Mouse (Mus musculus) kidney, embryonic 15.5 days (tissue): ENCODE data around the gene Uox. TPM values are rescaled to one million over a fixed set of nuclear protein-coding genes. Genes with fewer than 3 reads are reported as not detected.

Source experiments
- ATAC-seq: fragments of 200-750 bp; cut with Nextera tagmentation; replicated peaks from 2 replicates; pipeline ENCODE4 v1.8.0; 2017; ENCODE audit warnings: moderate TSS enrichment; ENCODE audit not compliant: low FRiP score
- H3K27ac ChIP-seq: fragments of 300-500 bp; sonication (generic); 2 replicates; pipeline ENCODE4 v1.5.1; 2015; ENCODE audit warnings: mild to moderate bottlenecking, inconsistent platforms
- H3K27me3 ChIP-seq: fragments of 300-500 bp; sonication (generic); 2 replicates; pipeline ENCODE4 v1.6.1; 2015; ENCODE audit warnings: inconsistent platforms
- H3K36me3 ChIP-seq: fragments of 300-500 bp; sonication (generic); 2 replicates; pipeline ENCODE4 v1.6.1; 2015; ENCODE audit warnings: inconsistent platforms
- H3K4me1 ChIP-seq: fragments of 300-500 bp; sonication (generic); 2 replicates; pipeline ENCODE4 v1.6.1; 2015; ENCODE audit warnings: inconsistent platforms
- H3K4me2 ChIP-seq: fragments of 300-500 bp; sonication (generic); 2 replicates; pipeline ENCODE4 v1.6.1; 2015; ENCODE audit warnings: moderate library complexity, mild to moderate bottlenecking, inconsistent platforms
- H3K4me3 ChIP-seq: fragments of 300-500 bp; sonication (generic); replicated peaks from 2 replicates; pipeline ENCODE4 v1.5.1; 2015; ENCODE audit warnings: mild to moderate bottlenecking, inconsistent platforms
- H3K9ac ChIP-seq: fragments of 300-500 bp; sonication (generic); 2 replicates; pipeline ENCODE4 v1.6.1; 2015; ENCODE audit warnings: mild to moderate bottlenecking, inconsistent platforms
- H3K9me3 ChIP-seq: fragments of 300-500 bp; sonication (generic); replicated peaks from 2 replicates; pipeline ENCODE4 v1.6.1; 2016; ENCODE audit warnings: inconsistent platforms
- WGBS: fragments of 180-500 bp; shearing (Covaris S2); methylation state at CpG from one replicate; pipeline ENCODE4 v1.1.7; 2015; ENCODE audit warnings: mixed read lengths; 5-methylcytosine and 5-hydroxymethylcytosine counted together
- polyA plus RNA-seq: library from polyadenylated mRNA; unstranded; fragments of >200 nt; fragmentation: Nextera tagmentation; extraction: Ambion mirVana; gene quantifications from 2 replicates; pipeline ENCODE4 v1.2.1, GENCODE M21; 2015

Gene Uox
- polyA plus RNA-seq, 1 experiment from 2014 or later: 0.88 TPM

DNA sequence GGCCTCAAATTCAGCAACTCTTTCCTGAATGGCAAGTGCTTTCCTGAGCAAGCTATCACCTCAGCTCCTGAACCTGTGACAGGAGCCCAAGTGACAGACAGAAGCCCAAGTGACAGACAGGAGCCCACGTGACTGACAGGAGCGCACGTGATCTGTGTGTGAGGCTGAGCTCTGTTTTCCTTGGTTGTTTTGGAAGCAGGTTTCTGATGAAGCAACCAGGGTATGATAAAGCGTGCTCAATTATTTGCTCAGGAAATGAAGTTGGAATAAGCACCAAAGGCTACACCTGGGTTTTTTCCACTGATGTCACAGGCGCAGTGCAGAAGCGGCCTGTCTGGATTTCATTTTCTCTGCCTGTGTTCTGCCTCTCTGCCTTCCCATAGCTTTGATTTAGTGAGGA lies 19.3 kb downstream of the Uox start:
- H3K9ac ChIP-seq: no peak overlapping the region
- ATAC-seq: no peak
- 83% methylated on average over 6 of the region's 6 CpGs for WGBS
- H3K4me1 ChIP-seq: no peaks in the 10 kb centered on the region
- H3K27ac ChIP-seq: no peak overlapping the region
- no peaks in the 10 kb centered on the region for H3K9me3 ChIP-seq
- no peaks in the 10 kb centered on the region for H3K36me3 ChIP-seq
- H3K27me3 ChIP-seq: no peaks in the 10 kb centered on the region
- H3K4me3 ChIP-seq: no peak overlapping the region
- no peak overlapping the region for H3K4me2 ChIP-seq

- no peaks in the 10 kb centered on the region for H3K9me3 ChIP-seq
- H3K27me3 ChIP-seq: no peaks in the 10 kb centered on the region
- no peaks in the 10 kb centered on the region for H3K36me3 ChIP-seq
- no peak for ATAC-seq
- no peaks in the 10 kb centered on the region for H3K4me1 ChIP-seq
- no peak overlapping the region for H3K27ac ChIP-seq
- H3K9ac ChIP-seq: no peak overlapping the region
- H3K4me2 ChIP-seq: no peak overlapping the region
- H3K4me3 ChIP-seq: no peak overlapping the region
- 76% methylated on average over 7 of the region's 7 CpGs for WGBS
Observed at GRCm38 (mm10) chr3:146591159-146591558, 20.9 kb downstream of the Uox start.

- Histone ChIP-seq H3K9ac (no peak overlapping the region), H3K4me1 (no peaks in the 10 kb centered on the region), H3K27ac (no peak overlapping the region), H3K36me3 (no peaks in the 10 kb centered on the region), H3K9me3 (no peaks in the 10 kb centered on the region), H3K27me3 (no peaks in the 10 kb centered on the region), H3K4me2 (no peak overlapping the region), H3K4me3 (no peak overlapping the region)
- ATAC-seq: no peak
- 62% methylated on average over 2 of the region's 2 CpGs for WGBS
Observed at GRCm38 (mm10) chr3:146591601-146592000, 21.4 kb downstream of the Uox start.

- Histone ChIP-seq H3K9me3 (no peaks in the 10 kb centered on the region), H3K27ac (no peak overlapping the region), H3K4me3 (no peak overlapping the region), H3K4me1 (no peaks in the 10 kb centered on the region), H3K9ac (no peak overlapping the region), H3K27me3 (no peaks in the 10 kb centered on the region), H3K4me2 (no peak overlapping the region), H3K36me3 (no peaks in the 10 kb centered on the region)
- ATAC-seq: no peak
- WGBS: 84% methylated on average over 6 of the region's 6 CpGs
Observed at GRCm38 (mm10) chr3:146595440-146595839, 25.2 kb downstream of the Uox start.

- Histone ChIP-seq H3K27me3 (no peaks in the 10 kb centered on the region), H3K4me2 (no peak overlapping the region), H3K4me1 (no peaks in the 10 kb centered on the region), H3K9me3 (no peaks in the 10 kb centered on the region), H3K9ac (no peak overlapping the region), H3K36me3 (no peaks in the 10 kb centered on the region), H3K27ac (no peak overlapping the region), H3K4me3 (no peak overlapping the region)
- WGBS: 92% methylated on average over 8 of the region's 8 CpGs
- no peak for ATAC-seq
Observed at GRCm38 (mm10) chr3:146596387-146596786, 26.2 kb downstream of the Uox start.

DNA sequence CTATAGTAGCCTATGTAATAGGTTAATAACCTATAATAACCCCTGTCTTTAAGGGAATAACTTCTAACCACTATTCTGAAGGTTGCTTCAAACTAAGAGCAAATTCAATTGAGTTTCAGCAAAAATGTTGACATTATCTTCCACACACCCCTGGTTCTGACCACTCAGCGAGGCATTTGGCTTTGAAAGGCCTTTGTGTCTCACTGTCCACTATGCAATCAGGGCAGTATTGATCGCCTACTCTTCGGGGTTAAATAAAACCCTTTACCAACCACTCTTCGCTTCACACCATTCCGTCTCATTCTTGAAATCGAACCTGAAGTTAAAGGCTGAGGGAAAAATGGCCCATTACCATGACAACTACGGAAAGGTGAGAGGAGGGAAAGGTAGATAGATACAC lies 26.6 kb downstream of the Uox start:
- Histone ChIP-seq H3K4me3 (no peak overlapping the region), H3K9me3 (no peaks in the 10 kb centered on the region), H3K27ac (no peak overlapping the region), H3K27me3 (no peaks in the 10 kb centered on the region), H3K9ac (no peak overlapping the region), H3K4me1 (no peaks in the 10 kb centered on the region), H3K36me3 (no peaks in the 10 kb centered on the region), H3K4me2 (no peak overlapping the region)
- 90% methylated on average over 7 of the region's 7 CpGs for WGBS
- ATAC-seq: no peak

- no peak for ATAC-seq
- 86% methylated on average over 6 of the region's 6 CpGs for WGBS
- Histone ChIP-seq H3K4me3 (no peak overlapping the region), H3K27ac (no peak overlapping the region), H3K36me3 (no peaks in the 10 kb centered on the region), H3K9me3 (no peaks in the 10 kb centered on the region), H3K9ac (no peak overlapping the region), H3K27me3 (no peaks in the 10 kb centered on the region), H3K4me1 (no peaks in the 10 kb centered on the region), H3K4me2 (no peak overlapping the region)
Observed at GRCm38 (mm10) chr3:146598411-146598810, 28.2 kb downstream of the Uox start.

- H3K4me1 ChIP-seq: no peaks in the 10 kb centered on the region
- 77% methylated on average over 6 of the region's 6 CpGs for WGBS
- no peak overlapping the region for H3K9ac ChIP-seq
- H3K4me2 ChIP-seq: no peak overlapping the region
- no peak for ATAC-seq
- no peak overlapping the region for H3K4me3 ChIP-seq
- H3K36me3 ChIP-seq: no peaks in the 10 kb centered on the region
- H3K27me3 ChIP-seq: no peaks in the 10 kb centered on the region
- H3K9me3 ChIP-seq: no peaks in the 10 kb centered on the region
- no peak overlapping the region for H3K27ac ChIP-seq
Observed at GRCm38 (mm10) chr3:146599198-146599900, 29.1 kb downstream of the Uox start.

DNA sequence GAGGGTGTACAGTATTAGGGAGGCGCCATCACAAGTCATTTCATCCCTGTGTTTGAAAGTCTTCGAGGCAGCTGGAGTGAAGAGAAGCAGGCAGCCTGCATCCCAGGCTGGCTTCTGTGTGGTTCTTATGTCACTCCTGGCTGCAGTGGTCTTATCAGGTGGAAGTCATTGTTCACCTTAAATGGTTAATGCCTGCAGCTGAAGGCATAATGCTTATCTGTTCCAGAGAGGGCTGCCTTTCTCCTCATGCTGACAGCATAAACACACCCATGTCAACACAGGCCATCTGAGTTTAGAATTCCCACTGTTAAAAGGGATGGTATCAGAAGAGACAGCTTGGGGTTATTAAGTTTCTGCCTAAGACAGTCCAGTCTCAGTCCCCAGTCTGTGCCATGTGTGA lies 31.0 kb downstream of the Uox start:
- H3K9me3 ChIP-seq: no peaks in the 10 kb centered on the region
- no peaks in the 10 kb centered on the region for H3K27me3 ChIP-seq
- H3K9ac ChIP-seq: no peak overlapping the region
- no peaks in the 10 kb centered on the region for H3K36me3 ChIP-seq
- no peak overlapping the region for H3K27ac ChIP-seq
- no peaks in the 10 kb centered on the region for H3K4me1 ChIP-seq
- no peak overlapping the region for H3K4me2 ChIP-seq
- 86% methylated on average over 2 of the region's 2 CpGs for WGBS
- ATAC-seq: no peak
- no peak overlapping the region for H3K4me3 ChIP-seq

DNA sequence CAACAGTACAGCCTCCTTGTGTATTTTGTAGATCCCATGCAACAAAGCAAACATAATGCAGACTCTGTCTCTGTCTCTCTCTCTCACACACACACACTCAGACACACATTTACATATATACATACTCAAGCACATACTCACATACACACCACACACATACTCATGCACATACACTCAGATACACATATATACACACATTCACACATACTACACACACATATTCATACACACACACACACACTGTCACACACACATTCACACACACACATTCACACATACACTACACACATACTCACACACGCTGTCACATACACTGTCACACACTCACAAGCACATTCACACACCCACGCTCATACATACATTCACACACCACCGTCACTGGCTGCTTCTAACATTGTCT lies 32.3 kb downstream of the Uox start:
- Histone ChIP-seq H3K9ac (no peak overlapping the region), H3K27ac (no peak overlapping the region), H3K4me2 (no peak overlapping the region), H3K36me3 (no peaks in the 10 kb centered on the region), H3K4me1 (no peaks in the 10 kb centered on the region), H3K4me3 (no peak overlapping the region), H3K27me3 (no peaks in the 10 kb centered on the region), H3K9me3 (no peaks in the 10 kb centered on the region)
- no peak for ATAC-seq
- WGBS: 89% methylated on average over 3 of the region's 3 CpGs

DNA sequence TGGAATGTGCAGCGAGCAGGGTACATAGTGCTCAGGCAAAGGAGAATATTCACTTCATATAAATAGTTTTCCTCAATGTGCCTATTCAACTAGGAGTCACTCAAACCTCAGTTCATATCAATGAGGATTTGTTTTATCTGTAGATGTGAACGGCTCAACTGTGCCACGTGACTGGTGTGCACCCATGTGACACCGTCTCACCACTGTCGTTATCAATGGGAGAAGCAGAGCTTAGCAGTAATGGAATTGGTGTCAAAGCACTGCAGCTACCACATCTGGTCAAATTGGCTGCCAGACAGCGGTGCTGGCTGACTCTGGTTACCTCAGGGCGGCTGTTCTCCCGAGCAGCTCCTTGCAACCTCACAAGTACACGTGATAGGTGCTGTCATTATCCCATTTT lies 34.4 kb downstream of the Uox start:
- 78% methylated on average over 9 of the region's 9 CpGs for WGBS
- Histone ChIP-seq H3K27ac (no peak overlapping the region), H3K4me1 (no peaks in the 10 kb centered on the region), H3K9me3 (no peaks in the 10 kb centered on the region), H3K36me3 (no peaks in the 10 kb centered on the region), H3K4me3 (no peak overlapping the region), H3K9ac (no peak overlapping the region), H3K27me3 (no peaks in the 10 kb centered on the region), H3K4me2 (no peak overlapping the region)
- no peak for ATAC-seq

- Histone ChIP-seq H3K4me3 (no peak overlapping the region), H3K9ac (no peak overlapping the region), H3K27ac (no peak overlapping the region), H3K4me2 (no peak overlapping the region), H3K27me3 (no peaks in the 10 kb centered on the region), H3K4me1 (no peaks in the 10 kb centered on the region), H3K36me3 (no peaks in the 10 kb centered on the region), H3K9me3 (no peaks in the 10 kb centered on the region)
- WGBS: 24% methylated on average over 1 of the region's 1 CpGs
- ATAC-seq: no peak
Observed at GRCm38 (mm10) chr3:146607368-146607767, 37.1 kb downstream of the Uox start.

GRCm38 (mm10) chr3:146610322-146610721 lies 40.1 kb downstream of the Uox start:
- H3K9me3 ChIP-seq: no peaks in the 10 kb centered on the region
- 79% methylated on average over 10 of the region's 10 CpGs for WGBS
- H3K36me3 ChIP-seq: no peaks in the 10 kb centered on the region
- H3K27me3 ChIP-seq: no peaks in the 10 kb centered on the region
- ATAC-seq: no peak
- H3K27ac ChIP-seq: no peak overlapping the region
- H3K4me3 ChIP-seq: no peak overlapping the region
- H3K4me1 ChIP-seq: no peaks in the 10 kb centered on the region
- no peak overlapping the region for H3K9ac ChIP-seq
- H3K4me2 ChIP-seq: no peak overlapping the region
